Mouse (Mus musculus): ENCODE results near the gene Cltc. TPM values are rescaled to one million over a fixed set of nuclear protein-coding genes. Genes with fewer than 3 reads are reported as not detected.

The Cltc gene
- polyA plus RNA-seq, 1 experiment from 2014 or later: 129 TPM

DNA sequence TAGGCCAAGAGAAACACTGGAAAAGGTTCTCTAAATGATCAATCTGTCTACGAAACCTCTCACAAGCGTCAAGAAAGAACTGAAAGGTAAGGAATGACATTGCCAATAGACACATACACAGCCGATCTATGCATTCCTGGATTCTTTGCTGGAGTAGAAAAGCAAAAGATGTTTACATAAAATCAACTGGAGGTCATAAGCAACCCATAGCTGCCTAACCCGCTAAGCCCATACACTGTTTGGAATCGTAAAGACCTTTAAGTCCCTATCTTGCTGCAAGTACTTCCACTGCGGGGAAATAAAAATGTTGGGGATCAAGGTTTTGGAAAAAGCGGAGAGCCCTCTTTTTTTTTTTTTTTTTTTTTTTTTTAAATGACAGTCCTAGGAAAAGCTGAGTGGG is 74.5 kb downstream of the Cltc start:
- peaks cover 13% of the 10 kb centered on the region for H3K36me3 ChIP-seq
- H3K9ac ChIP-seq (replicated peaks): peak overlapping the region; percentile 83
- peak overlapping the region; percentile 75 for H3K4me2 ChIP-seq
- peaks cover 21% of the 10 kb centered on the region for H3K4me1 ChIP-seq (replicated peaks)
- 36% methylated on average over 7 of the region's 7 CpGs for WGBS
- H3K4me3 ChIP-seq (replicated peaks): peak overlapping the region; percentile 79
- peak overlapping the region; percentile 91; the same call in 1 of the 2 replicates for H3K27ac ChIP-seq
- H3K27me3 ChIP-seq: no peaks in the 10 kb centered on the region
- H3K9me3 ChIP-seq: no peaks in the 10 kb centered on the region
- ATAC-seq (ENCODE audit: insufficient number of reproducible peaks, insufficient read depth, low FRiP score, low TSS enrichment, low read depth): no peak

- WGBS: 91% methylated on average over 3 of the region's 3 CpGs
- H3K27ac ChIP-seq: no peak overlapping the region
- H3K9me3 ChIP-seq: no peaks in the 10 kb centered on the region
- H3K4me1 ChIP-seq (replicated peaks): peaks cover 21% of the 10 kb centered on the region
- H3K9ac ChIP-seq (replicated peaks): no peak overlapping the region
- ATAC-seq (ENCODE audit: insufficient number of reproducible peaks, insufficient read depth, low FRiP score, low TSS enrichment, low read depth): no peak
- H3K27me3 ChIP-seq: no peaks in the 10 kb centered on the region
- H3K4me2 ChIP-seq: no peak overlapping the region
- peaks cover 4% of the 10 kb centered on the region for H3K36me3 ChIP-seq
- no peak overlapping the region for H3K4me3 ChIP-seq (replicated peaks)
Measured at GRCm38 (mm10) chr11:86681423-86681822, 75.9 kb downstream of the Cltc start.

DNA sequence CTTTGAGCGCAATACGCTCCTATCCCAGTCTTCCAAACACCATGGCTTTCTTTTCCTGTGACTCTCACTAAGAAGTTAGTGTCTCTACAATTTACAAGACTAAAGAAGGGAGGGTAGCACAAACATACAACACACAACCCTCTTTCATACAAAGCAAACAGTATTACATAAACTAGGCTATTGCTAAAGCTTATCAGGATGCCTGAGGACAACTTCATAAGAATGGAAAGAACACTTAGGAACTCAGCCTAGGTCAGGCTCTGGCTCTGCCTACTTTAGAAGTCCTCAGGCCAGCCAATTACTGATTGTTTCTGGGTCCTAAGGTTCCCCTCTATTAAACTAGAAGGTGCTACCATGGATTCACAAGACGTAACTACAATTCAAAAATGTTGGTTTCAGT is 76.6 kb downstream of the Cltc start:
- Histone ChIP-seq H3K9me3 (no peaks in the 10 kb centered on the region), H3K36me3 (peaks cover under 1% of the 10 kb centered on the region), H3K4me2 (no peak overlapping the region), H3K4me3 (replicated peaks) (no peak overlapping the region), H3K9ac (replicated peaks) (no peak overlapping the region), H3K27ac (no peak overlapping the region), H3K27me3 (no peaks in the 10 kb centered on the region), H3K4me1 (replicated peaks) (peaks cover 19% of the 10 kb centered on the region)
- 96% methylated on average over 3 of the region's 3 CpGs for WGBS
- ATAC-seq (ENCODE audit: insufficient number of reproducible peaks, insufficient read depth, low FRiP score, low TSS enrichment, low read depth): no peak

DNA sequence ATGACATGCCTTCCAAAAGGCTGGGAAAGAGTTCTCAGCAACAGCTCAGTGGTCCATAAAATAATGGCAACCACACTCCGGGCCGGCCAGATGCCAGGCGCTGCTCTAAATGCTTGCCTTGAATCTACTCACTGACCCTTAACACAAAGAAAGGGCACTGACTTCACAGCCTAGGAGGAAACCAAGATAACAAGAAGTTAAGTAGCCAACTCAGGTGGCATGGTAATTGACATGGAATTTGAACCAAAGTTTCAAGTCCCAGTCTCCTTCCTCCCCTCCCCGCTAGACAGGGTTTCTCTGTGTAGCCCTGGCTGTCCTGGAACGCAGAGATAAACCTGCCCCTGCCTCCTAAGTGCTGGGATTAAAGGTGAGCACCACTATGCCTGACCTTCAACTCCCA is 78.4 kb downstream of the Cltc start:
- H3K9me3 ChIP-seq: no peaks in the 10 kb centered on the region
- H3K4me1 ChIP-seq (replicated peaks): peaks cover 8% of the 10 kb centered on the region
- H3K9ac ChIP-seq (replicated peaks): no peak overlapping the region
- H3K4me2 ChIP-seq: no peak overlapping the region
- no peaks in the 10 kb centered on the region for H3K36me3 ChIP-seq
- H3K27me3 ChIP-seq: no peaks in the 10 kb centered on the region
- WGBS: 90% methylated on average over 5 of the region's 5 CpGs
- no peak overlapping the region for H3K4me3 ChIP-seq (replicated peaks)
- no peak overlapping the region for H3K27ac ChIP-seq
- no peak for ATAC-seq (ENCODE audit: insufficient number of reproducible peaks, insufficient read depth, low FRiP score, low TSS enrichment, low read depth)

DNA sequence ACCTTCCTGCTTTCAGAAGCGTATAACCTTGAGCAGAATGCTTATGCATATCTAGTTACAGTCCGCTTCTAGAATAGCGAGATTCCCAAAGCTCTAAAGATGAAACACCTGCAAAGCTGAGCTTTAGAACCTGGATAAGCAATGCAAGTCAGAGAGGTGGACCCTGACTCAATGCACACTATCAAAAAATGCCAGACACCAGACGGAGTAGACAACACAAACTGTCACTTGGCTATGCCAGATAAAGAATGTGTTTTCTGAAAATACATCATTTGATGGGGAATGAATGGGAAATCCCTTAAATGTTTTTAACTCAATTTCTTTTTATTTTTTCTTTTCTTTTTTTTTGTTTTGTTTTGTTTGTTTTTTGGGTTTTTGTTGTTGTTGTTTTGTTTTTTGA is 81.8 kb downstream of the Cltc start:
- WGBS: 94% methylated on average over 4 of the region's 4 CpGs
- Histone ChIP-seq H3K9ac (replicated peaks) (no peak overlapping the region), H3K27ac (no peak overlapping the region), H3K9me3 (no peaks in the 10 kb centered on the region), H3K36me3 (no peaks in the 10 kb centered on the region), H3K4me2 (no peak overlapping the region), H3K4me1 (replicated peaks) (no peaks in the 10 kb centered on the region), H3K4me3 (replicated peaks) (no peak overlapping the region), H3K27me3 (no peaks in the 10 kb centered on the region)
- ATAC-seq (ENCODE audit: insufficient number of reproducible peaks, insufficient read depth, low FRiP score, low TSS enrichment, low read depth): no peak

- no peaks in the 10 kb centered on the region for H3K9me3 ChIP-seq
- no peak overlapping the region for H3K4me2 ChIP-seq
- no peaks in the 10 kb centered on the region for H3K36me3 ChIP-seq
- WGBS: 80% methylated on average over 3 of the region's 3 CpGs
- H3K27me3 ChIP-seq: no peaks in the 10 kb centered on the region
- no peak overlapping the region for H3K4me3 ChIP-seq (replicated peaks)
- no peak for ATAC-seq (ENCODE audit: insufficient number of reproducible peaks, insufficient read depth, low FRiP score, low TSS enrichment, low read depth)
- no peak overlapping the region for H3K27ac ChIP-seq
- H3K4me1 ChIP-seq (replicated peaks): no peaks in the 10 kb centered on the region
- H3K9ac ChIP-seq (replicated peaks): no peak overlapping the region
Measured at GRCm38 (mm10) chr11:86672772-86673171, 84.6 kb downstream of the Cltc start.

DNA sequence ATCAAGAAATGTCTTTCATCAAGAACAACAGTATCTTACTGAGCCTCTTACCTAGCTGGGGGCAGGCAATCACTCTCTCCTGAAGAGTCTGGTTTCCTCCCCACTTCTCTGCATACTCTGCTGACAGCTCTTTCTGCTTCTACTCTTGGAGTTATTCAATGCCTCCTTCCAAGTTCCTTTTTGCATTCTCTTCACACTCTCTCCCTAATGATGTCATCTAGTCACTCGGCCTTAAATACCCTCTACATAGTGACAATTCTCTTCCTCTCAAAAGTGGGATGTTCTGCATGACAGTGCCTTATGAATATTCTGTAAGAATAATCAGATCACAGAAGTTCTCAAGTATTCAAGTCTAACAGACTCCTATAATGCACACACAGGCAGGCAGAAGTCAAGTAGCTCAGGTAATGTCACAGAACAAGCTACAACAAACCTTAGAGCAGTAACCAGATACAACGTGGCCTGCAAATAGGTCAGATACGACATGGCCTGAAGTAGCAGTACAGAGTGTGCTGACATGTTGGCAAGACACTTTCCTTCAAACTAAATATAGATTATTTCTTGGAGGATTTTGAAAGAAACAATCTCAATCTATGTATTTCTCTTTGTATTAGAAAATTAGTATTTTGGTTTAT is 86.2 kb downstream of the Cltc start:
- H3K27ac ChIP-seq: no peak overlapping the region
- H3K9ac ChIP-seq (replicated peaks): no peak overlapping the region
- no peak overlapping the region for H3K4me3 ChIP-seq (replicated peaks)
- no peaks in the 10 kb centered on the region for H3K36me3 ChIP-seq
- no peaks in the 10 kb centered on the region for H3K9me3 ChIP-seq
- 89% methylated on average over 3 of the region's 3 CpGs for WGBS
- H3K4me1 ChIP-seq (replicated peaks): no peaks in the 10 kb centered on the region
- H3K27me3 ChIP-seq: no peaks in the 10 kb centered on the region
- ATAC-seq (ENCODE audit: insufficient number of reproducible peaks, insufficient read depth, low FRiP score, low TSS enrichment, low read depth): no peak
- H3K4me2 ChIP-seq: no peak overlapping the region

- Histone ChIP-seq H3K9me3 (no peaks in the 10 kb centered on the region), H3K4me1 (replicated peaks) (no peaks in the 10 kb centered on the region), H3K27me3 (no peaks in the 10 kb centered on the region), H3K4me2 (no peak overlapping the region), H3K9ac (replicated peaks) (no peak overlapping the region), H3K27ac (no peak overlapping the region), H3K4me3 (replicated peaks) (no peak overlapping the region), H3K36me3 (peaks cover 23% of the 10 kb centered on the region)
- no peak for ATAC-seq (ENCODE audit: insufficient number of reproducible peaks, insufficient read depth, low FRiP score, low TSS enrichment, low read depth)
- 87% methylated on average over 3 of the region's 3 CpGs for WGBS
Measured at GRCm38 (mm10) chr11:86668169-86668568, 89.2 kb downstream of the Cltc start.

GRCm38 (mm10) chr11:86667553-86667952 is 89.8 kb downstream of the Cltc start:
- Histone ChIP-seq H3K27ac (no peak overlapping the region), H3K9ac (replicated peaks) (no peak overlapping the region), H3K27me3 (no peaks in the 10 kb centered on the region), H3K4me1 (replicated peaks) (no peaks in the 10 kb centered on the region), H3K4me2 (no peak overlapping the region), H3K4me3 (replicated peaks) (no peak overlapping the region), H3K36me3 (peaks cover 27% of the 10 kb centered on the region), H3K9me3 (no peaks in the 10 kb centered on the region)
- ATAC-seq (ENCODE audit: insufficient number of reproducible peaks, insufficient read depth, low FRiP score, low TSS enrichment, low read depth): no peak
- WGBS: 93% methylated on average over 2 of the region's 2 CpGs

- Histone ChIP-seq H3K36me3 (peaks cover 50% of the 10 kb centered on the region), H3K9me3 (no peaks in the 10 kb centered on the region), H3K4me1 (replicated peaks) (no peaks in the 10 kb centered on the region), H3K4me3 (replicated peaks) (no peak overlapping the region), H3K27ac (no peak overlapping the region), H3K4me2 (no peak overlapping the region), H3K27me3 (no peaks in the 10 kb centered on the region), H3K9ac (replicated peaks) (no peak overlapping the region)
- WGBS: 85% methylated on average over 3 of the region's 3 CpGs
- ATAC-seq (ENCODE audit: insufficient number of reproducible peaks, insufficient read depth, low FRiP score, low TSS enrichment, low read depth): no peak
Measured at GRCm38 (mm10) chr11:86664406-86664805, 93.0 kb downstream of the Cltc start.

DNA sequence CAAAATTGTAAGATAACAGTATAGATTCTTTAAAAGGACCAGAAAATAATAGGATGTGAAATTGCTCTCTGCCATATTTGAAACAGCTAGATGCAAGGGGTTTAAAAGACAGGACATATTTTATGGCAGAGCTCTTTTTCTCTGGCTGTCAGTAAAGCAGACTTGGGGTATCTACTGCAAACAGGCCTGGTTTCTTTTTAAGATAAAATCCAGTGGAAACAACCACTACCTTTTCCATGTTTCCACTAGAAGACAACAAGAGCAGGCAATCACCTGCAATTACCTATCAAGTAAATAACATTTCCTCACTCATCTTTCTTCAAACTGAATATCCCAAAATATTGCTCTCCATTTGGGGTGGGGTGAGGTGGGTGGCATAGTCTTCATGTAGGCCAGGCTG is 93.4 kb downstream of the Cltc start:
- Histone ChIP-seq H3K4me2 (no peak overlapping the region), H3K27me3 (no peaks in the 10 kb centered on the region), H3K4me3 (replicated peaks) (no peak overlapping the region), H3K9ac (replicated peaks) (no peak overlapping the region), H3K4me1 (replicated peaks) (no peaks in the 10 kb centered on the region), H3K36me3 (peaks cover 55% of the 10 kb centered on the region), H3K27ac (no peak overlapping the region), H3K9me3 (no peaks in the 10 kb centered on the region)
- no peak for ATAC-seq (ENCODE audit: insufficient number of reproducible peaks, insufficient read depth, low FRiP score, low TSS enrichment, low read depth)
